Mouse (Mus musculus): ENCODE data around the gene Ankdd1b.

The Ankdd1b gene

DNA sequence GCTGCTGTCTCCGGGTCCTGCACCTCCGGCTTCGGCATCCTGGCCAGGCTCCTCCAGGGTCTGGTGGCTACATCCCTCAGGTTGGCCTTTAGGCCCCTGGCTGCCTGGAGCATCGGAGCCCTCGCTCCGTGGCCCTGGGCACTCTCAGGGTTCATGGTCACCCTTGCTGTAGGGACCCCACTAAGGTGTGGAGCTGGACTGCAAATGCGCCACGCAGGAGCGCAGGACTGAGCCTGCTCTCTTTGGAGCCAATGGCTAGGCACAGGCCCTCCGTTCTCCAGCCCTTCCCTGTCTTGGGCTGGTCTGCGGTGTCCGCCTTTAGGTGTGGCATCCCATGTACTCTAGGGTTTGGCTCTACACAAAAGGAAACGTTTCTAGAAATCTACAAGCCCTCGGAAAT, at the start of gene Ankdd1b:
Gene Ankdd1b (minus strand): TSS at position 242 of the 400 bp plus-strand sequence.
- DNase-seq (ENCODE audit: low read depth, low spot score), result no peak

GRCm38 (mm10) chr13:96517335-96517734, 46.3 kb upstream of the Ankdd1b start:
- DNase-seq (ENCODE audit: low read depth, low spot score), result no peak

- DNase-seq (ENCODE audit: low read depth, low spot score), result no peak
These were observed 45.3 kb upstream of the Ankdd1b start for GRCm38 (mm10) chr13:96516249-96516648.

- DNase-seq (ENCODE audit: low read depth, low spot score), result no peak
These were observed 43.4 kb upstream of the Ankdd1b start for GRCm38 (mm10) chr13:96514154-96514942.

- peak; percentile 35 for DNase-seq (ENCODE audit: low read depth, low spot score)
These were observed 40.9 kb upstream of the Ankdd1b start for GRCm38 (mm10) chr13:96511893-96512292.

GRCm38 (mm10) chr13:96511262-96511661, 40.3 kb upstream of the Ankdd1b start:
- DNase-seq (ENCODE audit: low read depth, low spot score), result peak; percentile 41

GRCm38 (mm10) chr13:96510635-96511034, 39.6 kb upstream of the Ankdd1b start:
- peak; percentile 79 for DNase-seq (ENCODE audit: low read depth, low spot score)

GRCm38 (mm10) chr13:96507541-96507940, 36.5 kb upstream of the Ankdd1b start:
- no peak for DNase-seq (ENCODE audit: low read depth, low spot score)

DNA sequence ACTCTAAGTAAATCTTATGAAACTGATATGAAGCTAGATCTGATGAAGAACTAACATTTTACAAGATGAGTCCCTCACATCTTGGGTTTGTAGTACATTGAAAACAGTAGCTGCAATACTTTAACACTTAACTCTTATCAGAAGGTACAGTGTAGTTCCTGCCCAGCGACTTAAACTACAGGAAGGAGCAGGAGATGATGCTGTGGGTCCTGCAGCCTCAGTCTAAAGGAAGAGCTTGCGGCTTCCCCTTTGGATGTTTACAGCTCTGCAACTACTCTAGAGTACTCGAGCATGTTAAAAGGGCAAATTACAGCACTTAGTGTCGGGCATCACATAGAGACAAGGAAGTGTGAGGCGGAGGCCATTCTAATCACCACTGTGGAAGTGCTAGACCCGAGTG, 35.3 kb upstream of the Ankdd1b start:
- DNase-seq (ENCODE audit: low read depth, low spot score), result peak; percentile 26

DNA sequence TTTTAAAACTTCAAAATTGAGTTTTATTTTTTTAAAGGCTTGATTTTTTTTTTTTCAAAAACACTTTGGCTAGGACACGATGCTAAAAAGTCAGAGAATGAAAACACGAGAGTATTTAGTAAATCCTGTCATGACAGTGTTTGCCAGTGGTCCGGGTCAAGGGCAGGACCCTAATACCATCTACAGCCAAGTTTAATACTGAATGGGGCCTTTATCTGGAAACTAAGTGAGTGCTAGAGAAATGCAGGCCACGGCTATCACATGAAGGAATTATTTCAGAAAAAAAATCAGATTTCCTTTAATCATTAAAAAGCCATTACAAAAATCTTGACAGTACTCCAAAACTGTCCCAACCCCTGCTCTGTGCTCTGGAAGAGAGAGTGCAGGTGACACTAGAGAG, 34.7 kb upstream of the Ankdd1b start:
- DNase-seq (ENCODE audit: low read depth, low spot score), result no peak

DNA sequence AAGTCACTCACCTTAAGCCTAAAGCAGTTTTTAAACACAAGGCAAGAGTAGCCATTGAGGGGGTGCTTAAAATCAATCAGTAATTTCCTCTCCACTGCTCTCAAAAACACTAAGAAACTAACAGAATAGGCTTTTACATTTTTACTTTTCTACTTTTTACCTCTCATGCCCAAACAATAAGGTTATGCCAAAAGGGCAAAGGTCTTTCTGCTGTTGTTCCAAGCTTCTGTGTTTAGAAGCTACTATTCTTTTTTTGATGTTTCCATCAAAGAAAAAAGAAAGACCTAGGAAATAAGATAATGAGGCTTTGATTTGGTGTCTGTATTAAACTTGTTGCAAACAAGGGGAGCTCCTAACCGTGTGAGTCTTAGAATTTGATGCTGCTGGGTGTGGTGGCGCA, 28.9 kb upstream of the Ankdd1b start:
- DNase-seq (ENCODE audit: low read depth, low spot score), result no peak

GRCm38 (mm10) chr13:96496630-96497029, 25.6 kb upstream of the Ankdd1b start:
- no peak for DNase-seq (ENCODE audit: low read depth, low spot score)

DNA sequence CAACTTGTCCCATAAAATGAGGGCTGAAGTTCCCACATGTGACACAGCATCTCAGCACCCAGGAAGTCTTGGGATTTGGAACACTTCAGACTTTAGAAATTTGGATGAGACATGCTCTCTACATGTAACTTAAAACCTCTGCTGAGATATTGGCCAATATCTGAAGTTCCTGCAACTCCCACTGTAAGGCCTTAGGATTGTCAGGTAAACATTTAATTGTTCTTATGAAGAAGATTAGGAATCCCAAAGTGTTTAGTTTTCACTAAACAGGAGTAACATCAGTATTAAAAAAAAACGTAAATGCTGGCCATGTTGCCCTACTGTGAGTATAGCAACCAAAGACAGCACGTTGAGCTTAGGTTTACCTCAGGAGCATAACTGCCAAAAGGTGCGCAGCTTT, 19.4 kb upstream of the Ankdd1b start, which contains the start of gene Gm17622:
Gene Gm17622 (plus strand): TSS at position 301 of the 400 bp plus-strand sequence.
- no peak for DNase-seq (ENCODE audit: low read depth, low spot score)

GRCm38 (mm10) chr13:96487968-96488367, 17.0 kb upstream of the Ankdd1b start:
- DNase-seq (ENCODE audit: low read depth, low spot score), result no peak

- DNase-seq (ENCODE audit: low read depth, low spot score), result peak; percentile 79
These were observed 16.2 kb upstream of the Ankdd1b start for GRCm38 (mm10) chr13:96487230-96487629.

DNA sequence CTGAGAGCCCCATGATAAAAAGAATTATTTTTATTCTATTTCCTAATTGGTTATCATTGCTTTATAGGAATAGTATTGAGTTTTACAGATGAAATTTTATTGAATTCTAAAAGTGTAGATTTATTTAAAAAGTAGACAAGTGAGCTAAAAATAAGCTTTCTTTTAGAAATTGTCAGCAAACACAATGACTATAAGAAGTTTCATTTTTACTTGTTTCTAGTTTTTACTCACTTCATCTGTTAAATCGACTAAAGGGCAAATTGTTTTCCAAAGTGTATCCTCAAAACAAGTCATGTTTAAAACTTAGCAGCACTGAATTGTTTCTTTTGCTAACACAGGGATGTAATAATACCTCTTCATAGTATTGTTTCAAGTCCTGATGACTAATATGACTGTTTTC, 8.0 kb upstream of the Ankdd1b start:
- DNase-seq (ENCODE audit: low read depth, low spot score), result no peak

DNA sequence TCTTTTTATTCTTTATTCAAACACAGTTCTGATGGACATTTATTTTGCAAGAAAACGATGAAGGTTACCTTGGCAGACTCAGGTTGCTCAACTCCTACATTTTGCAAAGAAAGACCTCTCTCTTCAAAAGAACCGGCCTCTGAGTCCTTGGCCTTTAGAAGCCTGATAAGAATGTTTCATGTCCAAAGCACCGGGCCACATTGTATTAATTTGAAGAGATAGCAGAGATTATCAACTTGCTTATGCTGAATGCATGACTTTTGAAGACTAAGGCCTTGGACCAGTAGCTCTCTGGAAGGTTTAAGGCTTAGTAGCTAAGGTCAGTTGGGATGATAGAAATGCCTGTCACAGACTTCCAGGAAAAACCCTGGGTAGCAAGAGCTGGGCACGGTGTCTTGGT, 6.2 kb upstream of the Ankdd1b start:
- no peak for DNase-seq (ENCODE audit: low read depth, low spot score)

GRCm38 (mm10) chr13:96470556-96470955, 442 bp downstream of the Ankdd1b start:
- DNase-seq (ENCODE audit: low read depth, low spot score), result no peak

GRCm38 (mm10) chr13:96468678-96469077, 2.3 kb downstream of the Ankdd1b start:
- no peak for DNase-seq (ENCODE audit: low read depth, low spot score)

- DNase-seq (ENCODE audit: low read depth, low spot score), result no peak
These were observed 5.7 kb downstream of the Ankdd1b start for GRCm38 (mm10) chr13:96465315-96465714.

GRCm38 (mm10) chr13:96462644-96463043, 8.4 kb downstream of the Ankdd1b start:
- no peak for DNase-seq (ENCODE audit: low read depth, low spot score)

GRCm38 (mm10) chr13:96458606-96459005, 12.4 kb downstream of the Ankdd1b start:
- no peak for DNase-seq (ENCODE audit: low read depth, low spot score)

DNA sequence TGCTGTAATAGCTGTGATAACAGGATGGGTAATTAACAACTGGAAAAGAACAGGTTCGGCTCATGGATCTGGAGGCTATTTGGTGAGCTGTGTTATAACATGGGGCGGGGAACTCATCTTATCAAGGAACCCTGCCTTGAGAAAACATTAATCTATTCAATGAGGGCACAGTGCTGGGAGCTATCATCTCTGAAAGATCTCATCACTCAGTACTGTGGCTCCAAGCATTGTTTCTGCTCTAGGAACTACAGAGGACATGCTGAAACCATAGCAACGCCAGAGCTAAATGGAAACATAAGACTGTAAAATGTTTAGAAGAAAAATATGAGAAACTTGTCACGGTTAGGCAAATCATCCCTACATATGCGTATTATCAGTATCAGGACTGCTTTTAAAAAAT, 13.0 kb downstream of the Ankdd1b start:
- DNase-seq (ENCODE audit: low read depth, low spot score), result no peak

- no peak for DNase-seq (ENCODE audit: low read depth, low spot score)
These were observed 13.4 kb downstream of the Ankdd1b start for GRCm38 (mm10) chr13:96457566-96457965.
